Mouse (Mus musculus): ENCODE data around the gene Acsbg1. TPM values are rescaled to one million over a fixed set of nuclear protein-coding genes. Genes with fewer than 3 reads are reported as not detected.

Acsbg1 gene
- polyA plus RNA-seq, 1 experiment from 2014 or later = 4.4 TPM

- H3K9ac ChIP-seq (replicated peaks; ENCODE audit: low read length) = no peak overlapping the region
- H3K9me3 ChIP-seq (ENCODE audit: low read length) = no peaks in the 10 kb centered on the region
- no peak overlapping the region for H3K4me2 ChIP-seq (replicated peaks; ENCODE audit: low read depth, low read length)
- H3K27ac ChIP-seq (ENCODE audit: low read length) = peak overlapping the region; percentile 48; the same call in 1 of the 2 replicates
- WGBS = 46% methylated on average over 4 of the region's 4 CpGs
- no peak overlapping the region for H3K4me3 ChIP-seq (ENCODE audit: low read length)
- ATAC-seq (ENCODE audit: low FRiP score, low TSS enrichment) = no peak
- H3K4me1 ChIP-seq (ENCODE audit: insufficient read depth, low read length) = no peaks in the 10 kb centered on the region
- H3K27me3 ChIP-seq (ENCODE audit: insufficient read depth, low read length) = no peaks in the 10 kb centered on the region
- H3K36me3 ChIP-seq (ENCODE audit: insufficient read depth, low read length) = no peaks in the 10 kb centered on the region
Measured at GRCm38 (mm10) chr9:54566958-54567357, 94.7 kb downstream of the Acsbg1 start.

GRCm38 (mm10) chr9:54560831-54561601, 100.7 kb downstream of the Acsbg1 start:
- Histone ChIP-seq H3K9me3 (ENCODE audit: low read length) (no peaks in the 10 kb centered on the region), H3K4me1 (ENCODE audit: insufficient read depth, low read length) (peaks cover 8% of the 10 kb centered on the region; the same call in 1 of the 2 replicates), H3K4me3 (ENCODE audit: low read length) (no peak overlapping the region), H3K27me3 (ENCODE audit: insufficient read depth, low read length) (no peaks in the 10 kb centered on the region), H3K4me2 (replicated peaks; ENCODE audit: low read depth, low read length) (no peak overlapping the region), H3K9ac (replicated peaks; ENCODE audit: low read length) (no peak overlapping the region), H3K27ac (ENCODE audit: low read length) (no peak overlapping the region), H3K36me3 (ENCODE audit: insufficient read depth, low read length) (no peaks in the 10 kb centered on the region)
- no peak for ATAC-seq (ENCODE audit: low FRiP score, low TSS enrichment)
- WGBS = 84% methylated on average over 8 of the region's 8 CpGs

GRCm38 (mm10) chr9:54559771-54560471, 101.7 kb downstream of the Acsbg1 start, which contains the start of gene Cib2:
TSS of gene Cib2 (minus strand) at chr9:54560218.
- no peaks in the 10 kb centered on the region for H3K27me3 ChIP-seq (ENCODE audit: insufficient read depth, low read length)
- peak within 1 kb of the TSS; percentile 85 for H3K4me2 ChIP-seq (replicated peaks; ENCODE audit: low read depth, low read length)
- peak within 1 kb of the TSS; percentile 64 for H3K9ac ChIP-seq (replicated peaks; ENCODE audit: low read length)
- peak; percentile 99 for ATAC-seq (ENCODE audit: low FRiP score, low TSS enrichment)
- peak within 1 kb of the TSS; percentile 63 for H3K4me3 ChIP-seq (ENCODE audit: low read length)
- no peaks in the 10 kb centered on the region for H3K36me3 ChIP-seq (ENCODE audit: insufficient read depth, low read length)
- H3K27ac ChIP-seq (ENCODE audit: low read length) = no peak within 1 kb of the TSS
- under 1% methylated on average over 51 of the region's 54 CpGs for WGBS
- H3K9me3 ChIP-seq (ENCODE audit: low read length) = no peaks in the 10 kb centered on the region
- H3K4me1 ChIP-seq (ENCODE audit: insufficient read depth, low read length) = peaks cover 8% of the 10 kb centered on the region; the same call in 1 of the 2 replicates

GRCm38 (mm10) chr9:54558731-54559130, 102.9 kb downstream of the Acsbg1 start:
- Histone ChIP-seq H3K4me2 (replicated peaks; ENCODE audit: low read depth, low read length) (no peak overlapping the region), H3K27ac (ENCODE audit: low read length) (no peak overlapping the region), H3K36me3 (ENCODE audit: insufficient read depth, low read length) (no peaks in the 10 kb centered on the region), H3K4me3 (ENCODE audit: low read length) (no peak overlapping the region), H3K4me1 (ENCODE audit: insufficient read depth, low read length) (peaks cover 8% of the 10 kb centered on the region; the same call in 1 of the 2 replicates), H3K27me3 (ENCODE audit: insufficient read depth, low read length) (no peaks in the 10 kb centered on the region), H3K9me3 (ENCODE audit: low read length) (no peaks in the 10 kb centered on the region), H3K9ac (replicated peaks; ENCODE audit: low read length) (no peak overlapping the region)
- no peak for ATAC-seq (ENCODE audit: low FRiP score, low TSS enrichment)
- WGBS = 61% methylated on average over 8 of the region's 8 CpGs

- H3K27ac ChIP-seq (ENCODE audit: low read length) = no peak overlapping the region
- no peak overlapping the region for H3K9ac ChIP-seq (replicated peaks; ENCODE audit: low read length)
- no peaks in the 10 kb centered on the region for H3K36me3 ChIP-seq (ENCODE audit: insufficient read depth, low read length)
- peaks cover 5% of the 10 kb centered on the region; the same call in 1 of the 2 replicates for H3K4me1 ChIP-seq (ENCODE audit: insufficient read depth, low read length)
- WGBS = 61% methylated on average over 2 of the region's 2 CpGs
- H3K27me3 ChIP-seq (ENCODE audit: insufficient read depth, low read length) = no peaks in the 10 kb centered on the region
- H3K4me2 ChIP-seq (replicated peaks; ENCODE audit: low read depth, low read length) = no peak overlapping the region
- ATAC-seq (ENCODE audit: low FRiP score, low TSS enrichment) = no peak
- H3K9me3 ChIP-seq (ENCODE audit: low read length) = no peaks in the 10 kb centered on the region
- no peak overlapping the region for H3K4me3 ChIP-seq (ENCODE audit: low read length)
Measured at GRCm38 (mm10) chr9:54555044-54555443, 106.6 kb downstream of the Acsbg1 start.

Small RNAs within 50 kb of the gene (microRNA-seq; reads per million reads assigned to microRNA genes)
- gene Mir5710 = not detected

Other genes with a start within 250 kb of the Acsbg1 start
- gene Dmxl2, start 160.2 kb downstream of the Acsbg1 start, polyA plus RNA-seq (2015; fragmentation: Nextera tagmentation; extraction: Ambion mirVana) = 4.7 and 5.7 TPM in 2 replicates
- gene Sh2d7, start 122.9 kb downstream of the Acsbg1 start, polyA plus RNA-seq (2015; fragmentation: Nextera tagmentation; extraction: Ambion mirVana) = not detected in 2 replicates
- gene Cib2, start 101.7 kb downstream of the Acsbg1 start, polyA plus RNA-seq (2015; fragmentation: Nextera tagmentation; extraction: Ambion mirVana) = 15.8 and 15.9 TPM in 2 replicates
- gene Idh3a, start 75.5 kb downstream of the Acsbg1 start, polyA plus RNA-seq (2015; fragmentation: Nextera tagmentation; extraction: Ambion mirVana) = 167 and 174 TPM in 2 replicates
- 3.1 and 3.7 TPM in 2 replicates for gene Dnaja4, start 37.0 kb upstream of the Acsbg1 start, polyA plus RNA-seq (2015; fragmentation: Nextera tagmentation; extraction: Ambion mirVana)
- gene Wdr61, start 72.6 kb upstream of the Acsbg1 start, polyA plus RNA-seq (2015; fragmentation: Nextera tagmentation; extraction: Ambion mirVana) = 149 and 153 TPM in 2 replicates
- 53.8 and 62.5 TPM in 2 replicates for gene Crabp1, start 102.9 kb upstream of the Acsbg1 start, polyA plus RNA-seq (2015; fragmentation: Nextera tagmentation; extraction: Ambion mirVana)
- gene Ireb2, start 201.9 kb upstream of the Acsbg1 start, polyA plus RNA-seq (2015; fragmentation: Nextera tagmentation; extraction: Ambion mirVana) = 35.4 and 37.9 TPM in 2 replicates

Data from kidney, embryonic 16.5 days (tissue).